Mouse (Mus musculus) embryonic facial prominence, embryonic 13.5 days (tissue): Measurements from ENCODE around the gene Gm15737. TPM values are rescaled to one million over a fixed set of nuclear protein-coding genes. Genes with fewer than 3 reads are reported as not detected.

Experiments
- ATAC-seq: fragments of 200-750 bp; cut with Nextera tagmentation; 2 replicates; pipeline ENCODE4 v1.8.0; 2017; ENCODE audit warnings: low read depth; ENCODE audit not compliant: insufficient number of reproducible peaks, insufficient read depth, low FRiP score, low TSS enrichment
- H3K27ac ChIP-seq: fragments of 300-500 bp; sonication (generic); 2 replicates; pipeline ENCODE4 v1.5.1; 2015; ENCODE audit warnings: moderate library complexity, mild to moderate bottlenecking, inconsistent platforms
- H3K27me3 ChIP-seq: fragments of 300-500 bp; sonication (generic); 2 replicates; pipeline ENCODE4 v1.6.1; 2015; ENCODE audit warnings: mild to moderate bottlenecking, inconsistent platforms
- H3K36me3 ChIP-seq: fragments of 300-500 bp; sonication (generic); 2 replicates; pipeline ENCODE4 v1.6.1; 2015; ENCODE audit warnings: mild to moderate bottlenecking, inconsistent platforms
- H3K4me1 ChIP-seq: fragments of 300-500 bp; sonication (generic); 2 replicates; pipeline ENCODE4 v1.6.1; 2015; ENCODE audit warnings: inconsistent platforms
- H3K4me2 ChIP-seq: fragments of 300-500 bp; sonication (generic); 2 replicates; pipeline ENCODE4 v1.6.1; 2015; ENCODE audit warnings: moderate library complexity, mild to moderate bottlenecking, inconsistent platforms
- H3K4me3 ChIP-seq: fragments of 300-500 bp; sonication (generic); 2 replicates; pipeline ENCODE4 v1.5.1; 2015; ENCODE audit warnings: mild to moderate bottlenecking, inconsistent platforms
- H3K9ac ChIP-seq: fragments of 300-500 bp; sonication (generic); 2 replicates; pipeline ENCODE4 v1.6.1; 2015; ENCODE audit warnings: mild to moderate bottlenecking, inconsistent platforms
- H3K9me3 ChIP-seq: fragments of 300-500 bp; sonication (generic); 2 replicates; pipeline ENCODE4 v1.6.1; 2016; ENCODE audit warnings: inconsistent platforms
- WGBS: fragments of 180-500 bp; shearing (Covaris S2); methylation state at CpG from one replicate; pipeline ENCODE4 v1.1.7; 2015; ENCODE audit warnings: mixed read lengths; 5-methylcytosine and 5-hydroxymethylcytosine counted together
- polyA plus RNA-seq: library from polyadenylated mRNA; unstranded; fragments of >200 nt; fragmentation: Nextera tagmentation; extraction: Ambion mirVana; gene quantifications from 2 replicates; pipeline ENCODE4 v1.2.1, GENCODE M21; 2015

Gene Gm15737
- polyA plus RNA-seq, 1 experiment from 2014 or later = not detected

DNA sequence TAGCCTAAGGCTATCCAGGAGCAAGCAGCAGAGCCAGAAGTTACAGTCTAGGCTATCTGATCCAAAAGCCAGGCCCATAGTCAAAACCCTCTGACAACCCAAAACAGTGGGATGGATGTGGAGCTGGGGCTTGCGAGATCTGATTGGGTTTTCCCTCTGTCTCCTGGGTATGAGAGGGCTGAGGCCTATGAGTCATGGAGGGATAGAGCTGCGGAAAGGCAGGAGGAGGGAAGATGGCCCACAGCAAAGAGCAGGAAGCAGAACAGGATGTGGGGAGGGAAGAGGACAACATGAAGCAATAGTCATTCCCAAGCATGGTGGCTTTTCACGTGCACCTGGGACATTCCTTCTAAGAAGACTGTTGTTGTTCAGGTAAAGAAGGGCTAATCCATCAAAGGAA, 41.5 kb downstream of the Gm15737 start:
- 68% methylated on average over 3 of the region's 3 CpGs for WGBS
- Histone ChIP-seq H3K4me1 (peaks cover 9% of the 10 kb centered on the region), H3K4me2 (no peak overlapping the region), H3K9ac (no peak overlapping the region), H3K4me3 (no peak overlapping the region), H3K36me3 (0 out of 2 replicates have a peak, but pooled peaks cover 6% of the 10 kb centered on the region), H3K27me3 (no peaks in the 10 kb centered on the region), H3K9me3 (no peaks in the 10 kb centered on the region), H3K27ac (no peak overlapping the region)
- no peak for ATAC-seq

DNA sequence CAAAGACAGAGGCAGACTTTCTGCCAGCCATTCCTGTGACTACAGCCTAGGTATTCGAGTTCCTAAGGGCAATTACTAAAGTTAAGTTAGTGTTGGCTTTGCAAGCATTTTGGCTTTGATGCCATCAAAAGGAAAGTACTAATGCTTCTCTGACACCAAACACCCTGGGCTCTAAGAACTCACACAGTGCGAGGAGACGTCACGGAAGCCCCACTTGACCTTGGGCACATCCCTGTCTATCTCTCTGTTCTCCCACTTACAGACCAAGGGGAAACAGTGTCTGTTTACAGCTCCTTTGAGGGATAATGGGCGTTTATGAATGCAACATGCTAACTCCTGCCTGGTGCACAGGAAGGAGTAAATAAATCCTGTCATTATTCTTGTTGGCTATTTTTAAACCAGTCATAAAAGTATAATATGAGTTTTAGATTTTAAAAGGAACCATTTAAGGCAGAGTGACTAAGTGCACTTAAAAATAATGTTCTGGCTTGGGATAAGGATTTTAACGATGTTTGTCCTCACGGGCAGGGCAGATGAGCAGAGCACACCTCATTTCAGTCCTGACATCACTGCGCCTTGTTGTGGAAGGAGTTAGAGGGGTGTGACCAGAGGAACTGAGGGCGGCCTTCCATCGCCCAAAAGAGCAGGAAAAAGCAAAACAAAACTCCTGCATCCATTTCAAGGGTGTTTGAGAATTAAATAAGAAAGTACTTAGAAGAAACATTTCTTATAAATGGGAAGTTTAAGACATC, 52.0 kb downstream of the Gm15737 start:
- Histone ChIP-seq H3K4me3 (no peak overlapping the region), H3K36me3 (no peaks in the 10 kb centered on the region), H3K27me3 (no peaks in the 10 kb centered on the region), H3K4me1 (peaks cover 13% of the 10 kb centered on the region), H3K9ac (no peak overlapping the region), H3K27ac (no peak overlapping the region), H3K4me2 (no peak overlapping the region), H3K9me3 (no peaks in the 10 kb centered on the region)
- ATAC-seq = no peak
- 59% methylated on average over 10 of the region's 10 CpGs for WGBS

DNA sequence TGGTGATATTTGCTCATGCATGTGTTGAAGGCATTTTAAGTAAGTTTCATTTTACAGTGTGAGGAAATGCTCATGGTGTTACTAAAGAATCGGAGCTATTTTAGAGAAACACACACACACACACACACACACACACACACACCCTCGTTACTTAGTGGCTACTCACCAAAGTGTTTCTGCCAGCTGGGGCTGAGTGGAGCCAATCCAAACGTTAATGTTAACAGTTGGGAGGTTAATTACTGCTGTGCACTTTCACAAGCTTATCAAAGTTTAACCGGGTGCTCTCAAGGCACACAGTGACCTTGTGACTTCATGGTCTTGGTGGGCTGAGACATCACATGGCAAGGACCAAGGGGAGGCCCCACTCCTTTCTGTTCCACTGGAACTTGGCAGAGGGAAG, 52.7 kb downstream of the Gm15737 start:
- 47% methylated on average over 4 of the region's 4 CpGs for WGBS
- H3K27me3 ChIP-seq = no peaks in the 10 kb centered on the region
- ATAC-seq = no peak

DNA sequence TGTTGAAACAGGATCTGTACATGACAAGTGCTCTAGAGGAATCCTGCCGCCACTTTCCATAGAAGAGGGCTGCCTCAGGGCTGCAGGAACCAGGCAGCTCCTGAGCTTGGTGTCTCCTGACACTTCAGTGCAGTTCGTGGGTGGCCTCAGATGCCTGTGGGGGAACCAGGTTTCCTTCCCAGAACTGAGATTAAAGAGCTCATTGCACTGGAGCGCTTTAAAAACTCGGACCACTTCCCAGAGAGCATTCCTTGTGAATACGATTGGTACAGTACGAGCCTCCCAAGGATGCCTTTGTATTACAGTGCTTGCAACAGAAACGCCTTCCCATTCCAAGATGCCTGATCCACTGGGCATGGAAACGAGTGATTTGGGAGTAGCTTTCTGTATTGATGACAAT, 55.4 kb downstream of the Gm15737 start:
- H3K4me2 ChIP-seq = no peak overlapping the region

More for the DNA sequence above, 52.7 kb downstream of the Gm15737 start:
- H3K27ac ChIP-seq = no peak overlapping the region
- peaks cover 13% of the 10 kb centered on the region for H3K4me1 ChIP-seq
- H3K9ac ChIP-seq = no peak overlapping the region
- no peak overlapping the region for H3K4me3 ChIP-seq
- H3K36me3 ChIP-seq = no peaks in the 10 kb centered on the region
- H3K4me2 ChIP-seq = no peak overlapping the region
- H3K9me3 ChIP-seq = no peaks in the 10 kb centered on the region

DNA sequence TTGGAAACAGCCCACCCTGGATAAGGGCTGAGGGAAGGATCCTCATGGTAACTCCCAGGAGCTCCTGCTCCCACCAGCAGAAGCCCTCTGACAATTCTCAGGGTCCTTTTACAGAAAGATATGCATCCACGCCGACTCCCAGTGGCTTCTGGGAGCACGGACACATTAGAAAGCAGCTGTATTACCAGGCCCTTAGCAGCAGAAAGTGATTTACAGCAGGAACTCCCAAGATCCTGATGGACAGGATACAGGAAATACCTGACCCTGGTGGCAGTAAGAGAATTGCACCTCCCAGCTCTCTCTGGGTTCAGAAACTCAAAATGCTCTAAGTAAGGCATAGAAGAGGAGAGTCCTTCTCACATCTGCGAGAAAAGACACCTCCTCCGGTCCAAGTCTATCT, 59.1 kb downstream of the Gm15737 start:
- 80% methylated on average over 5 of the region's 5 CpGs for WGBS
- no peaks in the 10 kb centered on the region for H3K27me3 ChIP-seq
- H3K4me2 ChIP-seq = no peak overlapping the region
- H3K36me3 ChIP-seq = 0 out of 2 replicates have a peak, but pooled peaks cover 3% of the 10 kb centered on the region
- H3K4me3 ChIP-seq = no peak overlapping the region
- no peak for ATAC-seq
- no peaks in the 10 kb centered on the region for H3K9me3 ChIP-seq
- peaks cover 11% of the 10 kb centered on the region for H3K4me1 ChIP-seq
- H3K9ac ChIP-seq = no peak overlapping the region
- H3K27ac ChIP-seq = no peak overlapping the region

More for the DNA sequence above, 55.4 kb downstream of the Gm15737 start:
- H3K27me3 ChIP-seq = no peaks in the 10 kb centered on the region
- ATAC-seq = no peak
- H3K9ac ChIP-seq = no peak overlapping the region
- H3K4me3 ChIP-seq = no peak overlapping the region
- H3K27ac ChIP-seq = no peak overlapping the region
- H3K4me1 ChIP-seq = peaks cover 13% of the 10 kb centered on the region
- H3K9me3 ChIP-seq = no peaks in the 10 kb centered on the region
- 36% methylated on average over 8 of the region's 8 CpGs for WGBS
- no peaks in the 10 kb centered on the region for H3K36me3 ChIP-seq

Other genes starting within 250 kb of the Gm15737 start
- 6.5 and 8.8 TPM in 2 replicates for gene Prickle2, start 163.2 kb upstream of the Gm15737 start, polyA plus RNA-seq
- 0.67 and 1.1 TPM in 2 replicates for gene A730049H05Rik, start 52.9 kb upstream of the Gm15737 start, polyA plus RNA-seq
- gene Adamts9, start 74.1 kb downstream of the Gm15737 start, polyA plus RNA-seq = 6.3 and 7.0 TPM in 2 replicates